Mouse (Mus musculus) heart, postnatal 10 days (tissue): ENCODE measurements around the gene Ccdc51. TPM values are rescaled to one million over a fixed set of nuclear protein-coding genes. Genes with fewer than 3 reads are reported as not detected.
"Not testable (repeated sequence)": the region's sequence is repeated elsewhere in the genome, so short reads cannot be mapped to it uniquely, and the experiment has no call there.

Experiments
- DNase-seq, 2 experiments: peaks; one replicate each; pipeline ENCODE4 v3.0.0; 2021
- intact Hi-C: fragments of 180-260 bp; cut with DNase I; formaldehyde crosslinking; loops from one replicate; pipeline ENCODE4 v1.15.1; 2025
- total RNA-seq, 2 experiments: library from RNA; stranded (reverse); gene quantifications; 2 replicates each; pipeline ENCODE4 v1.2.3; 2021

The Ccdc51 gene
- total RNA-seq, 2 experiments from 2014 or later, result 10.3 to 12.4 TPM

DNA sequence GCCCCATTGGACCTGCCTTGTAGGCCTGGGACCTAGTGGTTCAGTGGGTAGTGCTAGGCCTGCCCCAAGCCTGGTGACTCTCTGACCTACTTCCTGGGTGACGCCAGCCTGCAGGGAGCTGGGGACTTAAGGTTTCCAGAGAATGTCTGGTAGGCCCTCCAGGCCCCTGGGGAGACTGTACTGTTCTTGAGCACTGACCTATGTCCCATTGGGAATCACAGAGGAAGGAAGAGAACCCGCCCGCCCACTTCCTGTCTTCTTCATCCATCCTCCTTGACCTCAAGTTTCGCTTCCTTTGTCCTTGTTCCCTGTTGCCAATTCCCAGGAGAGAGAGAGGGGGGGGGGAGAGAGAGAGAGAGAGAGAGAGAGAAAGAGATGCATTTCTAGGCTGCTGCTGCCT is 35.8 kb downstream of the Ccdc51 start:
- peak; percentile 40 to 43 for DNase-seq
- intact Hi-C loops, result no loop called here

DNA sequence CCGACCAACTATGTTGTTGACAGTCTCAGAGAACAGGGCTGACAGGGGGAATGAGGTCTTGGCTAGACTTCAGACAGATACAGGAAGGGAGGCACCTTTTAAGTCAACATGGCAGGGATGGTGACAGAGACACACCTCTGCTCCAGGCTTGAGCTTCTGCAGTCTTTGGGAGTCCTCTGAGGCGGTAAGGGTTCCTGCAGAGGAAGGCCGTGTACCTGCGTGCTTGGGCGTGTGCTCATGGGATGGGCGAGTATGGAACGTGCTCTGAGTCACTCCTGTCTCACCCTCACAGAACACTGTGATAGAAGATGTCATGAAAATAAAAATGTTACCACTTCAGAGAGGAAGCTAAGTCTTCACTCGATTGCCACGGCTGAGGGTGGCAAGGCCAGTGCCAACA is 37.3 kb downstream of the Ccdc51 start:
- intact Hi-C loops, result no loop called here
- DNase-seq, result no peak

DNA sequence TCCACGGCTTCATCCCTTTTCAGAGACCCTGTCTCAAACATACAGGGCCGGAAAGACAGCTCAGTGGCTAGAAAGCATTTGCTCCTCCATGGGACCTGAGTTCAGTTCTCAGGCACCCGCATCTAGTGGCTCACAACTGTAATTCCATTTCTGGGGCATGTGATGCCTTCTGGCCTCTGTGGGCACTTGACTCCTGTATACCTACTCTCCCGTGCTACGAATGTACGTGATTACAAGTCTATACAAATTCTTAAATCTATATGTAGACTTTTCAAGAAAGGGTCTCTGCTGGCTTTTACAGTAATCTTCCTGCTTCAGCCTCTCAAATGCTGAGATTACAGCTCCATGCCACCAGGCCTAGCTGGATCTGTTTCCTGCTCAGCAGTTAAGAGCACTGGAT is 38.7 kb downstream of the Ccdc51 start:
- intact Hi-C loops, result no loop called here
- no peak for DNase-seq

DNA sequence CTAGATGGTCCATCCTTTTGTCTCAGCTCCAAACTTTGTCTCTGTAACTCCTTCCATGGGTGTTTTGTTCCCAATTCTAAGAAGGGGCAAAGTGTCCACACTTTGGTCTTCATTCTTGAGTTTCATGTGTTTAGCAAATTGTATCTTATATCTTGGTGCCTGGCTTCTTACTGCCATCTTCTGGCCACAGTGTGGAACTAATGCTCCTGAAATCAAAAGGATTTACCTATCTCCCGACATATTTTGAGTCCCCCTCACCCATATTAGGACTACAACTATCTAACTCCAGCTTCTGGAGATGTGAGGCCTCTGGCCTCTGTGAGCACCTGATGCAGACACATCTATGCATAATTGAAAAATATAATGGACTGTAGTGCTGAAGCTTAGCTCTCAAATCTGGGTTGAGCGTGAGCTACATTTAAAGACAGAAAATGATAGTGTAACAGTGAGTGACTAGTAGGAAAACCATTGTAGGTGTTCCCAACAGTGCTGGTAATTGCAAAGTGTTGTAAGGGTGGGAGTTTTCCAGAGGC is 40.3 kb downstream of the Ccdc51 start:
- peak; percentile 51 to 65 for DNase-seq
- intact Hi-C loops, result loop anchor here (1.0 kb wide), 2 partner anchors 34 to 119 kb away; no protein-coding TSS in a partner anchor

DNA sequence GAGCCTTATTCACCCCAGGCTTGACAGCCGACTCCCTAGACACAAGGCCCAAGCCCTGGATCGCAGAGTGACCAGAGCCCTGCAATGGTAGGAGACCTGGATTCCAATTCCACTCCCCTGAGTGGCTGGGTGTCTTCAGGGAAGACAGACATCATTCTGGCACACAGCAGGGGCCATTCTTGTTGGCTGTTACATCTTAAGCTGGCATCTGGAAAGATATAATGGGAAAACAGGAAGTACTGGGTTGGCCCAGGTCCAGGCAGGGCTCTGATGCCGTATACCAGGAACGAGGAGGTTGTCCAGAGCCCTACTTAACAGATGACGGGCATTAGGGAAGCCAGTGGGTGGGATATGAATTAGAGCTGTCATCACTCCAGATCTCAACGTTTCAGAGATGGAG is 41.0 kb downstream of the Ccdc51 start:
- intact Hi-C loops, result loop anchor here (1.0 kb wide), 2 partner anchors 35 to 120 kb away; no protein-coding TSS in a partner anchor
- no peak for DNase-seq

DNA sequence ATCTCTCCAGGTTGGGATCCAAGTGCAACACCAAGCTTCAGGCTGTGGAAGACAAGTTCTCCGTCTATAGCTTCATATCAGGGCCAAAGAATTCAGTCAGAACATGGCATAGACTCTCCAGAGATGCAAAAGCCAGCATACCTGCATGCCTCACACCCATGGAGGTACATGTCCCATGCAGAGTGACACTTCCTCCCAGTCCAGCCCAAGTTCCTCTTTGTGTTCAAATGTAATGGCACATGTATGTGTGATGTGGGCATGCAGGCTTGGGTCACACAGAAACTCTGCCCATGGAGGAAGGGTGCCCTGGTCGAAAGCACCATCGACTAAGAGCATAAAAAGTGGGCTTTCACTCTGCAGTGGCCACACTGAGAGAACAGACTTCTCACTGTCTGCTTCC is 41.9 kb downstream of the Ccdc51 start:
- no peak for DNase-seq
- intact Hi-C loops, result no loop called here

DNA sequence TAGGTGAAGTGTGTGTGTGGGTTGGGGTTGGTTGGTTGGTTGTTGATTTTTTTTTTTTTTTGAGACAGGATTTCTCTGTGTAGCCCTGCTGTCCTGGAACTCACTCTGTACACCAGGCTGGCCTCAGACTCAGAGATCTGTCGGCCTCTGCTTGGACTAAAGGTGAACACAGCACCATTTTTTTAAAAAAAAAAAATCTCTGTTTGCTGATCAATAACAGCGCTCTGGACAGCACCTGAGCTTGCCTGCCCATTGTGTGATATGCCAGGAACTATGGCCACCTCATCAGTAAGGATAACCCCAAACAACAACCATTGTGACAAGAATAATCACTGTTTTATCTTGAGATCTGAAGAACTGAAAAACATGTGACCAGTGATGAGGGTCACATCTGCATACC is 42.8 kb downstream of the Ccdc51 start:
- intact Hi-C loops, result no loop called here
- no peak for DNase-seq

DNA sequence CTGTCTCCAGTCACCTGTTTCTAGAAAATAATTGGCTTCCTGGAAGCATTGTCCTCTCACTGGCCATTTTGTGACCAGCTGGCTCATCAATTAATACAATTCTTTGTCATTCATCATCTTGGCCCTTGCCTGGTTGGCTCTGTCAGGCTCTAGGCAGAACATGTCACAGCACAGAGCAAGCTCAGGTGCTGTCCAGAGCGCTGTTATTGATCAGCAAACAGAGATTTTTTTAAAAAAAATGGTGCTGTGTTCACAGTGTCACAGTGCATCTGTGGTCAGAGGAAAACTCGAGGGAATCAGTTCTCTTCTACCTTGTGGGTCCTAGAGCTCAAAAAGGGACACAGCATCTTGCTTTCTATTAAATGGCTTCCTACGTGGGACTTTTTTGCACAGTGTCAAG is 43.2 kb downstream of the Ccdc51 start:
- no peak for DNase-seq
- intact Hi-C loops, result no loop called here

DNA sequence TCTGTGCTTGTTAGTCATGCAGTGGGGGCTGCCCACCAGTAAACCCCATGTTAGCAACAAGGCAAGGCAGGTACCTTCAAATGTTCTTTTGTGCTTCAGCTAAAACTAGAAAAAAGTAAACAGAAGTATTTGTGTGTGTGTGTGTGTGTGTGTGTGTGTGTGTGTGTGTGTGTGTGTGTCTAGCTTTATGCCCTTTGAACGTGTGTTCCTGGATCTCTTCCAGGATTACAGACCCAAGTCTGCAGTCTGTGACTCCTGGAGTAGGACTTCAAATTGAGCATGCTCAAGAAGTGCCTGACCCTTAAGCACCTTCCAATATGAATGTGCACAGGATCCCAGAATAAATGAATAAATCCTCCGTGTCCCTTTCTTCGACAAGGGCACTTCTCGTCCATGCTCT is 44.8 kb downstream of the Ccdc51 start:
- intact Hi-C loops, result no loop called here
- DNase-seq, result no peak

DNA sequence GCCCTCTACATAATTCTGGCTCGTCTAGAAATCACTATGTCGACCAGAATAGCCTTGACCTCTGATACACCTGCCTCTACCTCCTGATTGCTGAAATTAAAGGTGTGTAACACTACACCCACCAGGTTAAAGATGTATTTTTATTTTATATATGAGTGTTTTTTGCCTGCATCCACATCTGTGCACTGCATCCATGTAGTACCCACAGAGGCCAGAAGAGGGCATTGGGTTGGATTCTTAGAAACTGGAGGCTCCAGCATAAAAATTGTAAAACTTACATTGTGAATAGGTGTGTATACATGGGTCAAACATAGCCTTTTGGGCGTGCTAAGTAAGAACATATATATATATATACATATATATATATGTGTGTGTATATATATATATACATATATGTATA is 45.9 kb downstream of the Ccdc51 start:
- intact Hi-C loops, result loop anchor here (2.0 kb wide), 1 partner anchor 735 kb away; no protein-coding TSS in a partner anchor
- DNase-seq, result peak in 1 of 2 experiments; percentile 59

DNA sequence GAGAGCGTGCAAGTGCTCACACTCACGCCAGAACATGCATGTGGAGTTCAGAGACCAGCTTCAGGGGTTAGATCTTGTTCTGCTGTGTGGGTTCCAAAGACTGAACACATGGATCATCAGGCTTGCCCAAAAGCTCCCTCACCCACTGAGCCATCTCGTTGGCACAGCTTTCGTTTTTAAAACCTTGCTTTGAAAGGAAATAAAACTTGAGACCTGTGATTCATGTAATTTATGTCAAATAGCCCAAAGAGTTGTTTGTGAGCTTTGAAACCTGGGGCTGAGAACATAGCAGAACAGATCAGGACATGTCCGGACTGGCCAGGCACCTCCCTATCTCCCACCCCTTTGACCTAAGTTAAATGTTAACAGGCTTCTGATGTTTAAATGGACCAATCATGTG is 47.8 kb downstream of the Ccdc51 start:
- intact Hi-C loops, result no loop called here

DNA sequence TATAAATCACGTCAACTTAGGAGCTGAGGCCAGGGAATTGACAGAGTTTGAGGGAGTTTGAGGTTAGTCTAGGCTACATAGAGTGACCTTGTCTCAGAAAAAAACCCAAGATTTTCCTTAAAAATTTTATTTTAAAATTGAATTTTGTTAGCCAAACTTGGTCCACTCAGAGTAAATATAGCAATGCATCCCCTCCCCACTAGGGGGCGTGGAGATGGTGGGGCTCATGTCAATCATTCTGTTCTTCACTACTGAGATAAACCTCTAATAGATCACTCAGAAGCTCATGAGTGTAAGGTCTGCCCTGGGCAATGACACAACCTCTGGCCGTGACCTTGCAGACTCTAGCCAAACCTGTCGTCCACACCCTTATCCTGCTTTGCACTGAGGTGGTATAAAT is 58.1 kb downstream of the Ccdc51 start:
- DNase-seq, result not testable (repeated sequence)
- intact Hi-C loops, result loop anchor here (5.0 kb wide), 1 partner anchor 707 kb away; the partner anchor contains the start of gene Camp

More for the DNA sequence above, 47.8 kb downstream of the Ccdc51 start:
- DNase-seq, result no peak

Other genes starting within 250 kb of the Ccdc51 start
- 10 to 100 TPM; 13.6 to 18.0 TPM for gene Slc26a6, start 229.2 kb upstream of the Ccdc51 start, total RNA-seq
- not detected for gene Tmem89, start 167.9 kb upstream of the Ccdc51 start, total RNA-seq
- 1,000 to 10,000 TPM; 1,923 to 1,927 TPM for gene Uqcrc1, start 145.9 kb upstream of the Ccdc51 start, total RNA-seq
- gene Col7a1, start 128.9 kb upstream of the Ccdc51 start, total RNA-seq, result 1 to 10 TPM; 1.3 TPM
- not detected for gene Ucn2, start 96.5 kb upstream of the Ccdc51 start, total RNA-seq
- gene Pfkfb4, start 90.7 kb upstream of the Ccdc51 start, total RNA-seq, result 1 to 10 TPM; 2.4 TPM
- 10 to 100 TPM; 51.6 to 53.2 TPM for gene Shisa5, start 43.9 kb upstream of the Ccdc51 start, total RNA-seq
- 10 to 100 TPM in 1 of 2 experiments, 1 to 10 TPM in 1; 9.8 to 12.2 TPM for gene Trex1, start 22.8 kb upstream of the Ccdc51 start, total RNA-seq
- 10 to 100 TPM in 1 of 2 experiments, 1 to 10 TPM in 1; 9.2 to 10.4 TPM for gene Atrip, start 8.4 kb upstream of the Ccdc51 start, total RNA-seq
- gene Tma7, start 94 bp downstream of the Ccdc51 start, total RNA-seq, result 100 to 1,000 TPM; 272 to 274 TPM
- gene Plxnb1, start 12.9 kb downstream of the Ccdc51 start, total RNA-seq, result 10 to 100 TPM; 23.8 to 28.3 TPM
- gene Fbxw21, start 79.5 kb downstream of the Ccdc51 start, total RNA-seq, result not detected
- gene Fbxw13, start 113.5 kb downstream of the Ccdc51 start, total RNA-seq, result not detected
- not detected for gene Fbxw20, start 152.3 kb downstream of the Ccdc51 start, total RNA-seq
- gene Fbxw14, start 205.2 kb downstream of the Ccdc51 start, total RNA-seq, result not detected